Mouse (Mus musculus) heart, postnatal 0 days (tissue): Measurements from ENCODE around the gene Crybb1. TPM values are rescaled to one million over a fixed set of nuclear protein-coding genes. Genes with fewer than 3 reads are reported as not detected.

Experiments
- ATAC-seq: fragments of 200-750 bp; cut with Nextera tagmentation; 2 replicates; pipeline ENCODE4 v1.8.0; 2017; ENCODE audit warnings: low read depth, moderate number of reproducible peaks, moderate library complexity; ENCODE audit not compliant: insufficient read depth
- DNase-seq: peaks from one replicate; pipeline ENCODE4 v3.0.0-alpha.2; 2016; ENCODE audit warnings: low spot score
- H3K27ac ChIP-seq: fragments of 300-500 bp; sonication (generic); 2 replicates; pipeline ENCODE4 v1.5.1; 2014; ENCODE audit warnings: low read depth, mild to moderate bottlenecking
- H3K27me3 ChIP-seq: fragments of 300-500 bp; sonication (generic); 2 replicates; pipeline ENCODE4 v1.6.1; 2014; ENCODE audit warnings: low read length, mixed read lengths; ENCODE audit not compliant: control insufficient read depth, insufficient read depth
- H3K36me3 ChIP-seq: fragments of 300-500 bp; sonication (generic); replicated peaks from 2 replicates; pipeline ENCODE4 v1.6.1; 2014; ENCODE audit warnings: low read length, mixed read lengths; ENCODE audit not compliant: control insufficient read depth, insufficient read depth
- H3K4me1 ChIP-seq: fragments of 300-500 bp; sonication (generic); 2 replicates; pipeline ENCODE4 v1.6.1; 2014; ENCODE audit warnings: antibody characterized with exemption; ENCODE audit not compliant: control insufficient read depth, insufficient read depth
- H3K4me2 ChIP-seq: fragments of 300-500 bp; sonication (generic); 2 replicates; pipeline ENCODE4 v1.6.1; 2014; ENCODE audit warnings: low read depth, mild to moderate bottlenecking, low read length, moderate library complexity
- H3K4me3 ChIP-seq: fragments of 300-500 bp; sonication (generic); 2 replicates; pipeline ENCODE4 v1.5.1; 2014; ENCODE audit warnings: low read depth, low read length
- H3K9ac ChIP-seq: fragments of 300-500 bp; sonication (generic); replicated peaks from 2 replicates; pipeline ENCODE4 v1.6.1; 2014; ENCODE audit warnings: low read depth, low read length, mixed read lengths
- H3K9me3 ChIP-seq: fragments of 300-500 bp; sonication (generic); replicated peaks from 2 replicates; pipeline ENCODE4 v1.6.1; 2016; ENCODE audit warnings: low read length; ENCODE audit not compliant: control insufficient read depth
- CTCF ChIP-seq: IDR thresholded peaks from 2 replicates; pipeline ENCODE4 v1.5.1; 2016; ENCODE audit warnings: antibody characterized with exemption, control low read depth, low read depth
- EP300 ChIP-seq: IDR thresholded peaks from 2 replicates; pipeline ENCODE4 v1.6.1; 2016; ENCODE audit warnings: antibody characterized with exemption, low read depth
- WGBS: fragments of 180-500 bp; shearing (Covaris S2); extraction: QIAGEN DNeasy Blood & Tissue Kit; methylation state at CpG from one replicate; pipeline ENCODE4 v1.1.7; 2014; 5-methylcytosine and 5-hydroxymethylcytosine counted together
- polyA plus RNA-seq: library from polyadenylated mRNA; unstranded; fragments of >200 nt; fragmentation: Nextera tagmentation; extraction: Ambion mirVana; gene quantifications from 2 replicates; pipeline ENCODE4 v1.2.1, GENCODE M21; 2015
- total RNA-seq: library from RNA; depleted of rRNA; stranded (reverse); fragments of >200 nt; gene quantifications from 2 replicates; pipeline ENCODE4 v1.2.3, GENCODE M21; 2014; ENCODE audit warnings: low replicate concordance

Crybb1 gene
- total and polyA plus RNA-seq, 2 experiments from 2014 or later: 0.26 TPM; not detected in 1

DNA sequence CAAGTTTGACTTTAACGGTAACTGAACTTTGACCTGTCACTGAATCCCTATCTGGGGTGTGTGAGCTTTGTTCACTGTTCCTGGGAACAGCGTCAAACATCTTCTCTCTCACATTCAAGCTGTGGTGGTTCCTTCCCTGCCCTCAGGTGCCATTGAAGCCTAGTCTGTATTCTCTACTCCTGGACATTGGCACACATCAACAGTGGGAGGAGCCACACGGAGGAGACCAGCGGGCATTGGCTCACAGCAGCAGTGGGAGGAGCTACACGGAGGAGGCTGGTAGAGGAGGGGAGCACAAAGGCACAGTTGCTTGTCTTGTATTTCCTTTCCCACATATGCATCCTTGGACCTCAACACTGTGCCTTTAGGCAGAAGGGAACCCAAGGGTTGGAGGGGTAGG lies 12.6 kb upstream of the Crybb1 start:
- 0 out of 2 replicates have a peak overlapping the region, but pooled peaks have one; percentile 6 for H3K27ac ChIP-seq
- TF ChIP-seq EP300: no peak
- no peak for TF ChIP-seq CTCF
- H3K9ac ChIP-seq: no peak overlapping the region
- H3K9me3 ChIP-seq: no peaks in the 10 kb centered on the region
- H3K4me1 ChIP-seq: peaks cover 11% of the 10 kb centered on the region
- no peaks in the 10 kb centered on the region for H3K36me3 ChIP-seq
- DNase-seq: no peak
- no peak overlapping the region for H3K4me3 ChIP-seq
- no peak for ATAC-seq
- no peak overlapping the region for H3K4me2 ChIP-seq
- H3K27me3 ChIP-seq: peaks cover 10% of the 10 kb centered on the region; the same call in 1 of the 2 replicates
- WGBS: 55% methylated on average over 5 of the region's 5 CpGs

DNA sequence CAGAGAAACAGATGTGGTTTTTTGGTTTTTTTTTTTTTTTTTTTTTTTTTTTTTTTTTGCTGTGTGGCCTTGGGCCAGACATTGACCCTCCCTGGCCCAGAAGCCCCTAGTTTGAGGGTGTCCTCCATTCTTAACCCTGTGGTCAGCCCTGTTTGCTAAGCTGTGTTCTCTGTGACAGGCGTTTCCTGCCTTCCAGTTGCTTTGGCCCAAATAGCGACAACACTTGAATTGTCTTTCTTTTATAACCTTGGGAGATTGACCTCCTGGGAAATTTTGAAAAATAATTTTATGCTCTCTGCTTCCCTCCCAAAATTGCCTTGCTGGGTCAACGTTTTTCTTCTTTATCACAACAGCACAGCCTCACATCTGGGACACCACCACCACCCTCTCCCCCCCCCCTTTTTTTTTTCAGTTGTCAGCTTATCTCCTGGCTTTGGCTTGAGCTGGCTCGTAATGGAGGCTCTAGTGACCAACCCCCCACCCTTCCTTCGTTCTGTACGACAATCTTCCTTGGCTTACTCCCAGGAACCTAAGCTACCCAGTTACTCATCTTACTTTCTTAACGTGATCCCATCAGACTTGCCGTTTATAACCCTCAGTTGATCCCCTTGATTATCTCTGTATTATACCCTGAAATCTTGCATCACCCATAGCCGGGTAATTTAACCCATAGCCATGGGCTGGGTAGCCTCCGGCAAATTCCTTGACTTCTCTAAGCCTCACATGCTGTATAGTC lies 11.9 kb upstream of the Crybb1 start:
- Histone ChIP-seq H3K27me3 (0 out of 2 replicates have a peak, but pooled peaks cover 5% of the 10 kb centered on the region), H3K36me3 (no peaks in the 10 kb centered on the region), H3K9ac (no peak overlapping the region), H3K9me3 (no peaks in the 10 kb centered on the region), H3K4me1 (peaks cover 11% of the 10 kb centered on the region), H3K27ac (no peak overlapping the region), H3K4me2 (no peak overlapping the region), H3K4me3 (no peak overlapping the region)
- 33% methylated on average over 10 of the region's 10 CpGs for WGBS
- no peak for DNase-seq
- TF ChIP-seq EP300 (no peak), CTCF (no peak)
- no peak for ATAC-seq

GRCm38 (mm10) chr5:112244275-112244562 lies 11.4 kb upstream of the Crybb1 start:
- H3K27me3 ChIP-seq: no peaks in the 10 kb centered on the region
- H3K4me3 ChIP-seq: no peak overlapping the region
- DNase-seq (no peak), ATAC-seq (no peak)
- H3K36me3 ChIP-seq: no peaks in the 10 kb centered on the region
- no peak overlapping the region for H3K9ac ChIP-seq
- TF ChIP-seq EP300: no peak
- no peak for TF ChIP-seq CTCF
- no peak overlapping the region for H3K4me2 ChIP-seq
- H3K27ac ChIP-seq: no peak overlapping the region
- WGBS: 23% methylated on average over 1 of the region's 1 CpGs
- peaks cover 11% of the 10 kb centered on the region for H3K4me1 ChIP-seq
- H3K9me3 ChIP-seq: no peaks in the 10 kb centered on the region

DNA sequence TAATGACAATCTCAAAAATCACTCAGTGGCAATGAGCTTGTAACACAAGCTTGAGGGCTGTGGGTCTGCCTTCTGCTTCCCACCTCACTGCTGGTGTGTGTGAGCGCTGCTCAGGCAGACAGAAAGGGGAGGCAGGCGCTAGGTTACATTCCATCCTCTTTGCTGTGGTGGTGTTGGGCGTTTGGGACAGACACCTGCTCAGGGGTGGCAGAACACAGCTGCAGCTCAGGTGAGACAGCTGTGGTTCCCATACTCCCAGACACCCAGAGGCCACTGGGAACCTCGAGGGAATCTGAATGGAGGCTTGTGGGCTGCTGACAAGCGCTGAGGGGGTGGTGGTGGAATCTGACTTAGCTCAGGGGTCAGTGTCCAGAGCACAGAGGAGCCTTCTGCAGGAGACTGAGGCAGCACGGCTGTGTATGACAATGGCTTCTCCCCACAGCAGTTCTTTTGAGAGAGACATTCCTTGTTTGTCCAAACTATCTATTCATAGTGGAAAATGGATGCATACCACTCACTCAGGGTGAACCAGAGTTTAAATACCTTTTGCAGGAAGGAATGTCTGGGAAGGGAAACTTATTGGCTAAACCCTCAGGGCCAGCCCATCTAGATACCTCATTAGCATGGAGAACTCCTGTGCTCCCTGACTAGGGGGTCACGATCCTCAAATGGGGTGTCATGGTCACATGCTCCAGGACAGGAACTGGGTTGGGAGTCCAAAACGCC lies 10.6 kb upstream of the Crybb1 start:
- TF ChIP-seq CTCF (no peak), EP300 (no peak)
- 40% methylated on average over 8 of the region's 8 CpGs for WGBS
- H3K27me3 ChIP-seq: no peaks in the 10 kb centered on the region
- H3K27ac ChIP-seq: no peak overlapping the region
- H3K9me3 ChIP-seq: no peaks in the 10 kb centered on the region
- H3K36me3 ChIP-seq: no peaks in the 10 kb centered on the region
- no peak overlapping the region for H3K9ac ChIP-seq
- DNase-seq (no peak), ATAC-seq (no peak)
- no peak overlapping the region for H3K4me3 ChIP-seq
- no peak overlapping the region for H3K4me2 ChIP-seq
- peaks cover 11% of the 10 kb centered on the region for H3K4me1 ChIP-seq

DNA sequence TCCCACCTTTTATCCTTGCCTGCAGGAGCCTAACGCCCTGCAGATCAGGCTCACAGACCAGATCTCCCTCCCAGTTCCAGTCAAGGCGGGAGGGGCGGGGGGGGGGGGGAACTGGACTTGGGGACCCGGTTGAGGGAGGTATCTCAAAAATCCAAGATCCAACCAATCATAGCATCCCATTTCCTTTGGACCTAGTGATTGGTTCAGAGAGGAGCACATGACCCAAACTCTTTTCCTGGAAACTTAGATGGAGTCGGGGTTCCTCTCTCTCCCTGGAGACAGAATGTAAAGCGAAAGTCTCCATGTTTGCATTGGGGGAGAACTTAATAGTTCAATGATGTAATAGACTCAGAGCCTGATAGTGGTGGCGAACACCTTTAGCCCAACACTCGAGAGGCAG lies 8.2 kb upstream of the Crybb1 start:
- ATAC-seq (no peak), DNase-seq (no peak)
- H3K27me3 ChIP-seq: no peaks in the 10 kb centered on the region
- H3K9ac ChIP-seq: no peak overlapping the region
- H3K4me3 ChIP-seq: no peak overlapping the region
- H3K36me3 ChIP-seq: no peaks in the 10 kb centered on the region
- H3K4me2 ChIP-seq: no peak overlapping the region
- WGBS: 43% methylated on average over 8 of the region's 8 CpGs
- H3K27ac ChIP-seq: no peak overlapping the region
- H3K4me1 ChIP-seq: peaks cover 12% of the 10 kb centered on the region
- TF ChIP-seq CTCF: no peak
- H3K9me3 ChIP-seq: no peaks in the 10 kb centered on the region
